Mouse (Mus musculus) lung, postnatal 36 days (tissue): ENCODE data around the gene Gcgr.
"Not testable (repeated sequence)": the region's sequence is repeated elsewhere in the genome, so short reads cannot be mapped to it uniquely, and the experiment has no call there.

Source experiments
- DNase-seq: peaks from one replicate; pipeline ENCODE4 v3.0.0; 2022; ENCODE audit warnings: mixed read lengths

The Gcgr gene

DNA sequence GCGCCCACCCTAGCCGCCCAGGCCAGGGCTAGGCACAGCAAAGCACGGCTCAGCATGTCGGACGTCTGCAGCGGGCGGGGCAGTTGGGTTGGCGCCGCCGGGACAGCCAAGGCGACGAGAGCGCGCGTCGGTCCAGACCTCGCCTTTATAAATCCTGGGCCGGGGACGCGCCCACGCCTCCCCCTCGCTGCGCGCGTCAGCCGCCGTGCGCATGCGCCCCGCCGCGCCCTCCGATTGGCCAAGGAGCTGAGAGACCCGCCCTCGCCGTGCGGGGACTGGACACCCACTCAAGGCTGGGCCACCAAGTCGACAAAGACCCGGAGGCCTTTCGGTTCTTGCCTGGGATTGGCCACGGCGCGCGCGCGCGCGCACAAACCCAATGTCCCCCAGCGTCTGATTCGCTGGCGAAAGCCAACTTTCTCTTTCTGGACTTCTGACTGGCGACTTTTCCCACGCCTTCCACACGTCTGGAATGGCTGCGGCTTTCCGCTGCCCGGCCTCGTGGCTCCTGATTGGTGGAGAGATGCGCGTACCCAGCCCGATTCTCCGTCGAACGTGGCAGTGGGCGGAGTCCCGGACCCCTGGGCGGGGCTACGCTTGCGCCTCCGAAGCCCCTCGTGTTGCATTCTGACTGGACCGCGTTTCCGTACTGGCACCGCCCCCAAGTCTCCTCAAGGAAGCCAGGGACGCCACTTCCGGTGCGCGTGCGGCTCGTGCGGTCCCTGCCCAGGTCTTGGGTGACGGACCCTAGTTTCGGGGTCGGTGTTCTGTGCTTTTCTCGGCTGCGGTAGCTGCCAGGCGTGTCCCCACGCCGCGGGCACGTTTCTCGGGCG lies 42.5 kb downstream of the Gcgr start, which contains the start of gene P4hb:
Gene P4hb, minus strand, starts transcription at position 502 of the 833 bp plus-strand sequence.
- peak; percentile 99 for DNase-seq

DNA sequence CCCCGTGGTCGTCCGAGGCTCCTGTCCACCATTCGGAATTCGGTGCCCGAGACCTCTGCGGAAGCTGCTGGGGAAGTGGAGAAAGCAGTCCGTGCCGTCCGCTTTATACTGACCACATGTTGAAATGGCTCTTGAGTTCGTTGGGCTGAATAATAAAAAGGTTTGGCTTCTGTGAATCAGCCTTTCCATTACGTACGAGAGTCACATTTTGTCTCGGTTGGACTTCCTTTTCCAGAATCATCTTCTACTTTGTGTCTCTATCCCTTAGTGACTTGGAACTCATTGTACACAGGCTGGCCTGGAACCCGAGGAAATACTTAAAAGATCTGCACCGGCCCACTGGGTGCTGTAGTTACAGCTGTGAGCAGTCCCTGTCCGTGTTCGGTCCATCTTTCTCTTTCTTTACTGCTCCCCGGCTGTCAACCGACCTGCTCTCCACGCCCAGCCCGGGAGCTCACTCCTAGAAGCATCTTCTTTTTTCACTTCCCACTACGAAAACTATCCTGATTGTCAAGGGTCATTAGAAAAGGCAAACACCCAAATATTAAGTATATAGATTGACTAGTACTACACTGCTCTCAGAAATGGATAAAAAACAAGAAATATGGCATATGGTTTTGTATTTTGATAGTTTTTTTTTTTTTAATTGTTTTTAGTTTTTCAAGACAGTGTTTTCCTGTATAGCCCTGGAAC lies 43.2 kb downstream of the Gcgr start:
- peak; percentile 18 for DNase-seq

DNA sequence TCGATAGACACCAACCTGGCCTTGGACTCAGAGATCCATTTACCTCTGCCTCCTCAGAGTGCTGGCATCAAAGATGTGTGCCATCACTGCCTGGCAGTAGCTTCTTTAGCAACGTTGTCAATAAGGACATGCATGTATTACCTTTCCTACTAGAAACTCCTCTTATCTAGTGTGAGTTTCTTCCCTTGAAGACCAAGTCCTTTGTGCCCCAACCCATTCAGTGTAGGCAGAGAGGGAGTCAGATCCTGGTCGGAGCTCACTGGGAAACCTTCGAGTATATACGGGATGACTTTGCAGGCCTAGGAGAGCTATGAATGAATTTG lies 43.7 kb downstream of the Gcgr start:
- DNase-seq = no peak

- no peak for DNase-seq
Observed at GRCm38 (mm10) chr11:120575046-120575445, 44.5 kb downstream of the Gcgr start.

GRCm38 (mm10) chr11:120575940-120576339 lies 45.4 kb downstream of the Gcgr start:
- no peak for DNase-seq

DNA sequence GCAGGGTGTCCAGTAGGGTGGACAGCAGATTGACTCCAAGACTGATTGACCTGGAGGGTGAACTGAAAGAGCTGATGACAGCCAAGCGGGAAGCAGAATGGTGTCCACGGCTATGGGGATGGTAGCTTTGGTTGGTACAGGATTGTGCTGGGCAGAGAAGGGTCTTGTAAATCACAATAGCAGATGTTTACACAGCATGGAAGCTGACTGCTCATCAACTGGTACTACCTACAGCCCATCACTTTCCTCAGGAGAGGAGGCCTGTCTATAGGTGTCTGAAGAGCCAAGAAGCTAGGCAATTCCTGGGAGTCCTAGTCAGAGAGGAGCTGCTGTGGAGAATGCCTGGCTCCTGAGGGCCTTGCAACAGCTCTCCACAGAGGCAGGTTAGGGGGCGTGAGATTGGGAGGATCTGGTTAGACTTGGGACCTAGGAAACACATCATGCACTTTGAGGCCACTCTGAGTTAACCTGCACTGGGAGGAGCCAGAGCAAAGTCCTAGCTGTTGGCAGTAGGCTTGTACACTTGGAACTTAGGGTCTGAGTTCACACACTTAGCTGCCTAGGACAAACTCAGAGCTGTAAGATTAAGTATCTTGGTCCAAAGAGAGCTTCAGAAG lies 46.0 kb downstream of the Gcgr start:
- no peak for DNase-seq

- DNase-seq = no peak
Observed at GRCm38 (mm10) chr11:120577211-120578023, 46.9 kb downstream of the Gcgr start.

GRCm38 (mm10) chr11:120578024-120578693 lies 47.7 kb downstream of the Gcgr start:
- DNase-seq = no peak

DNA sequence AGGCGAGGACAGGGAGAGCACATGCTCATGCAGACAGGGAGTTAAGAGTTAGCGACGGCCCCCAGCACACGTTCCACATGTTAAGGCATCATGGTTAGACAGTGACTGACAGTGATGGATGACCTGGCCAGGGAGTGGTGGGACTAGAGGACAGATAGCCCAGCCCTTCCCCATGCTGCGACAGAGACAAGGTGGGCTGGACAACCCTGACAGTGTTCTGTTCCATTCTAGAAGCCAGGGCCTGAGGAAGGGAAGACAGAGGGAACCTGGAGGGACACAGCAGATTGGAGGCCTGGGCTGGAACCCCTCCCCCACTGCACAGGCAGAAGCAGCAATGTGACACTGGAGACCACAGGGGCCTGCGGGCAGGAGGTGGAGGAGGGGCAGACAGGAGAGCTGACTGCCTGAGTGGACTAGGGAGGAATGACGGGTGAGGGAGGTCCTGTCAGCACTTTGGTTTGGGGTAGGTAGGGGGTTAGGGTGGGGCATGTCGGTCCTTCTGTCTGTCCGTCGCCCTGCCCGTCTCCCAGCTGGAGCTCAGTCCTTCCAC lies 48.3 kb downstream of the Gcgr start:
- DNase-seq = no peak

DNA sequence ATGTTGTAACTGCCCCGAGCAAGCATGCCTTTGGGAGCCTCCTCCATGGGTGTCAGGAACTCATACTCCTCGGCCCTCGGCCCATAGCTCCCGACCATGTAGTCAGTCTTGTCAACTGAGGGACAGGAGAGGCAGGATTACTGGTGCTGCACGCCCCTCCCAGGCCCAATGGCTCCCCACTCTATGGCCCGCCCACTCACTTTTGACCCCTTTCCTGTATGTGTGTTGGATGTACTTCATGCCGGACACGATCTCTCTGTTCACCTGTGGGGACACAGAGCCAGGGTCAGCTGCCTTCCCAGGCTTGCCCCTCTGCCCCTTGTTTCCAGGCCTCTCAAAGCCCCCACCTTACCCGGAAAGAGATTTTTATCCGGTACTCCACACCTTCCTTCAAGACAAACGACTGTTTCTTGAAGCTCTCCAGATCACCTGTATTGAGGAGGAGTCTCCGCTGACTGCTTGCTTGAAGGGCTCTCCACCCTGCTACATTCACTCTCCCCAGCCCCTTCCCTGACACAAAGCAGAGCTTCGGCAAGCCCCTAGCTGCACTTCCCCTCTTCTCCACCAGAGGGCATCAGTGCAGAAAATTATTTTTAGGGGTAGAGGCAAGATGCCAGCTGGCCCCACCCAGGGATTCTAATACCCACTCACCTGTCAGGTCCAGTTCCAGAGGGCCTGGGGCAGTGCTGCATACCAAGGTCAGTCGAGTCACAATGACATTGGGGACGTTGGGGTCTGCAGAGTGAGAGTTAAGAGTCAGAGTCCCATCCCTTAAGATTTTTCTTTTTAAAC lies 49.0 kb downstream of the Gcgr start:
- DNase-seq = peak; percentile 85

- peak; percentile 67 for DNase-seq
Observed at GRCm38 (mm10) chr11:120580190-120580589, 49.7 kb downstream of the Gcgr start.

- peak; percentile 58 for DNase-seq
Observed at GRCm38 (mm10) chr11:120580871-120581331, 50.4 kb downstream of the Gcgr start.

- peak; percentile 89 for DNase-seq
Observed at GRCm38 (mm10) chr11:120581490-120582267, 51.2 kb downstream of the Gcgr start, which contains the start of gene Arhgdia. TSS of gene Arhgdia (minus strand) at chr11:120581624.

- DNase-seq = peak; percentile 84
Observed at GRCm38 (mm10) chr11:120582268-120582981, 51.9 kb downstream of the Gcgr start.

- DNase-seq = not testable (repeated sequence)
Observed at GRCm38 (mm10) chr11:120582982-120583293, 52.4 kb downstream of the Gcgr start.

GRCm38 (mm10) chr11:120583937-120584336 lies 53.4 kb downstream of the Gcgr start:
- DNase-seq = no peak

DNA sequence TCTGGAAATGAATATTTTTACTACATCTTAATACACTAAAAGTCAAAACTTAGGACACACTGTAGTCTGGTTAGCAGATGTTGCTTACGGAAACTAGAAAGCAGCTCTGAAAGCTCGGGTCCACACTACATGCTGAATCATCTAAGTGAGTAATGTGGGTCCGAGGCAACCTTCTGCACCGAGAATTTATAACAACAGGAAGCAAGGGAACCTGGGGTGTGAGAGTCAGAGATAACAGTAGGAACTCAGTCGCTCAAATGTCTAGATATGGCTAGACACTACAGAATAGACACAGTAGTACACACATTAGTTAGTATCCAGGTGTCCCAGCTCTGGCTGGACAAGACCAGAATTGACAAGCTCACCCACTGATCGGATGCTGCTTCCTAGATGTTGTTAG lies 58.0 kb downstream of the Gcgr start:
- no peak for DNase-seq
